Mouse (Mus musculus) mature B cell (primary cell): ENCODE measurements around the gene Dhrs1.

Experiments
- in situ Hi-C: fragments of 300-500 bp; cut with MboI; formaldehyde crosslinking; loops from 2 replicates; pipeline ENCODE4 v1.14.3; 2019

Dhrs1 gene

DNA sequence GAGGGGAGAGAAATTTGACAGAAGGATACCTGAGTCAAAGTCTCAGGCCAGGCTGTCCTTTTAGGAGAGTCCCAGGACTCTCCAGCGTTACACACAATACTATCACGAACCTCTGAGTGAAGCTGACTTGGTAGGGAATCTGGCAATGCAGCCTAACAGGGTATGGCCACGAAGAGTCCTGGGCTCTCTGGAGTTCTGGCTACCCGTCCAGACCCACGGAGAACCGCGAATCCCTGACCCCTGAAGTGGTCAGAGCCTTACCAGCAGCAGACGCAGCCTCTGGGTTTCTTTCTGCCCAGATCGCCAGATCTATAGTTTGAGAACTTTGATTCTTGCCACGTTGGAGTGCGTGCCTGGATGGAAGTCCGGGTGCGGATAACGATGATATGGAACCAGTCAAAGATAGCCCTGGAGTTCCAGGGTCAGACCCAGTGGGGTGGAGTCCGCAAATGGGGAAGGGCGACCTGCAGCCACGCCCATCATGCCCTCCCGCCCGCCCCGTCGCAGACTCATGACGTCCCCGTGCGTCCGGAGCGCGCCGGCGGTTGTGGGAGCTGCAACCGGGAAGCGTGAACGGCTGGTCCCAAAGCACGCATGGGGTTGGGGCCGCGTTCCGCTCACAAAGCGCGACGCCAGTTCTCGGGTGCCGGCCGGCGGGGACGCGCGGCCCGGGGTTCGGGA lies at the start of gene Dhrs1, which contains the start of gene Nop9:
Dhrs1 (minus strand) TSS at position 511 of the 681 bp plus-strand sequence.
Nop9 (plus strand) TSS at position 514 of the 681 bp plus-strand sequence.
- in situ Hi-C loops: no loop called here

DNA sequence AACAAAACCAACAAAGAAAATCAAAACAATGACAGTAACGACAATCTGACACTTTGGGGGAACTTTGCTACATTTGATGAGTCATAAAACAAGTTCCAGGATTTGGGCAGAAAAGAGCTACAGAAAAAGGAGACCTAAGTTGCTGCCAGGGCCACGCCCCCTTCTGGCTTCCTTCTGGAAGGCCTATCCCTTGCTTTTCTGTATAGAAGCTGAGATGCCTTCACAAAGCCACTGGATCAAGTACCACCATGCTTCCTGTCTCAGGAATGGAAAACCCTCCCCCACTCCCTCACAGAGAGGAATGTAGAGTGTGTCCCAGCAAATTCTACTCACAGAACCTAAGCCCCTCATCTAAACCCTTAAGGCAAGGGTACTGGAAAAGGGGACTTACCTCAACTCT lies 48.5 kb upstream of the Dhrs1 start:
- in situ Hi-C loops: no loop called here

DNA sequence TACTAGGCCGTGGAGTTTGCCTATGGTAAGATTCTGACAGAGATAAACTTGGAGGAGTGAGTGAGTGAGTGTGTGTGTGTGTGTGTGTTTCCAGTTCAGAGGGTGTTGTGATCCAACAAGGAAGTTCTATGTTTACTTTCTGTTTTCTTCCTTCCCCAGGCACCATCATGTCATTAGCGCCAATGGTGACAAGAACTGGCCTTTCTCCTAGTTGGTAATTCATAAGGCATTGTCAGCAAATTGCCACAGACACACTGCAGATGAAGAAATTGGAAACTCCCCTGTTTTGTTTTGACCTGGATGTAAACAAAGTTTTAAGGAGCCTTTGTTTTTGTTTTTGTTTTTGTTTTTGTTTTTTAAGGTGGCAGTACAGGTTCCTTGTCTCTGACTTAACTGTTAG lies 48.0 kb upstream of the Dhrs1 start:
- in situ Hi-C loops: no loop called here

DNA sequence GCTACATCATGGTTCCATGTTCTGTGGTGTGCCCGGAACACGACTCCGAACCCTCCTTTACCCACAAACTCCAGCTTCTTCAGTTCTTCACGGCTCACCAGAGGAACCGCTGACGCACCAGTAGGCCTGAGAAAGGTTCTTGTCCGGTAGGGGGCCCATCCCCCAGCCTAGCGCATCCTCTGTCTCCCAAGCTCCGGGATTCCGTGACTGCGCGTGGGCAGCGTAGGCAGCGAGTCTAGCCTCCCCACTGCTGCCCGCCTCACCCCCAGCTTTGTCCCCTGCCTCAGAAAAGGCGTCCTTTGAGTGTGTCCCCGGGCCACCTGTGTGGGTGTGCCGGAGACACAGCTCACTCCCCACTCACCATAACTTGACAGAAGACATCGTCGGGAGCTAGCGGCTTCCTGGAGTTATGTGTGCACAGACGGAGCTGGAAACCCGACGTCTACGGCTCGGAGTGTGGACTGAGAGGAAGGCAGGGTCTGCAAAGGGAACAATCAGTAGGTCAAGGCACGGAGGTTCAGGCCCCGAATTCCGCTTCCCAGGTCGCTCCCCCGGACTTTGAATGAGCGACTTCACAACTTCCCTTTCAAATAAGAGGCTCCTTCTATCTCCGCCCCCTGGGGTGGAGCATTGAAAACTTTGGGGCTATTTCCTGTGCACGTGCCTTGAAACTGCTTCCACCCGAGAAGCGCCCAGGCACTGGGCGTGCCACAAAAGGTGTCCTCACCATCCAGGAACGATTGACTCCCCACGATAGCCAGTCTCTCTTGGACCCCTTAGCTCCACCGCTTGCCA lies 43.0 kb upstream of the Dhrs1 start, which contains the start of gene Ripk3:
Ripk3 (minus strand) TSS at position 610 of the 795 bp plus-strand sequence.
- in situ Hi-C loops: no loop called here

DNA sequence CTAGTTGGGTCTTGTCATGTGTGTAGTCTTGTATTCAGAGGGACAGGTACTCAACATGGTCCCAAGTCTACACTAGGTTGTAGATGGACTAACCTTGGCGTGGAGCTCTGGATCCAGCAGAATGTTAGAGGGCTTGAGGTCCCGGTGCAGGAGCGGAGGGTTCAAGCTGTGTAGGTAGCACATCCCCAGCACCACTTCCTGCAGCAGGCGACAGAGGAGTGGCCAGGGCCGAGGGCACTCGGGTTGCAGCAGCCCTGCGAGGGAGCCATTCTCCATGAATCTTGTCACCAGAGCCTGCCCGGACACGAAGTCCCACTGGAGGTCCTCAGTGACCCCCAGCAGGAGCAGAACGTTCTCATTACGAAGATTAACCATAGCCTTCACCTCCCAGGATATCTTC lies 42.2 kb upstream of the Dhrs1 start:
- in situ Hi-C loops: no loop called here

DNA sequence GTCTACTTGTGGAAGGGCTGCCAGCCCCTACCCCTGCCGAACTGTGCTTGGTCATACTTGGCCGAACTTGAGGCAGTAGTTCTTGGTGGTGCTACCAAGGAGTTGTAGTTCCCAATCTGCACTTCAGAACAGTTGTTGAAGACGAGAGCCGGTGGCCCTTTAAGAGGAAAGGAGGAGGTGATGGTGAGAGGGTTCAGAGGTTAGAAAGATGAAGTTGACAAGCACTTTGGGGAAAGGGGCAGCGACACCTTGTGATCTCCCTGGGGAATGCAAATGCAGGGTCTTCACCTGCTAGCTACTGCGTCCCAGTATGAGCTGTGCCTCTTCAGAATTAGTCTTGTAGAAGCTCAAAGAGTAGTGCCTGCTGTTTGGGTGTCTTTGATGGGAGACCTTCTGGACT lies 39.7 kb upstream of the Dhrs1 start:
- in situ Hi-C loops: no loop called here

DNA sequence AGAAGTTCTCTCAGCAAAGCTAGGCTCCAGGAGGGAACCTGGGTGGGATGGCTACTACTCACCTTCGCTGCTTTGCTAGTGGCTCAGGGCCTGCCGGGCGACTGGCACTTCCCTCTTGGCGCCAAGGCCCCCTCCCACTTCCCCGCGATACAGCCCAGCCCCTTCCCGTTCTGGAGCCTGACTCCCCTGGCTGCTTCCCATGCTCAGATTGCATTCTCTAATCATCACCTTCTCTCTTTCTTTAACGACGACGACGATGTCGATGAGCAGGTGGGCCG lies 38.4 kb upstream of the Dhrs1 start, which contains the start of gene Adcy4:
Adcy4 (minus strand) TSS at position 138 of the 278 bp plus-strand sequence.
- in situ Hi-C loops: no loop called here

DNA sequence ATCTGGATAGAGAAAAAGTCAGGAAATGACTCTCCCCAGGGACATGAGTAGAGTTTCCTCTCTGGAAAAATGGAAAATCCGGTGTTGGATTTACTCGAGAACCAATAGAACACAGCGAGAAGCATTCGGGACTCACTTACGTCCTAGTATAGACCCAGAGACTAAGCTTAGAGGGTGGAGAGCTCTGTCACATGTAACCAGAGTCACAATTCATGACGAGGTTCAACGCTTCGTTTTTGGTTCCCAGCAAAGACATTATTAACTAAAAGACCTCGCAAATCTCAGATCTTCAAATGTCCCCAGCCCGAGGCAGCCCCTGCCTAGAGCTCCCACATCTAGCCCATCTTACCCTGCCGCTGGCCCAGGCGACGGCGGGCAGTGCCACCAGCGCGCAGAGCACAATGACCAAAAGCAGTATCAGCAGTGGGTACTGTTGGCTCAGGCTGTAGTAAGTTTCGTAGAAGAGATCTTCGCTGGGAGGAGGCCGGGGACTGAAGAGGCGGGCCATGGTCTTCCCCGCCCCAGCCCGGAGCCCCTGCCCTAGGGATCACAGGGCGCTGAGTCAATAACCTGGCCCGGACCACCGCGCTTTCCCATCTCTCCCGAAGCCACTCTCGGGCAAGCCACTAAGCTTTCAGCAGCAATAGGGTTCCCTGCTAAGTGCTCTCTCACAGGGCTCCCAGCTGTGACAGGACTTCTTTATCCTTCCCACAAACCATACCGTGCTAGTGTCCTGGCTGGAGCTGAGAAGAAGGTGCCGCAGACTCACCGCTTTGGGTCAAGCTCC lies 37.9 kb upstream of the Dhrs1 start:
- in situ Hi-C loops: no loop called here

DNA sequence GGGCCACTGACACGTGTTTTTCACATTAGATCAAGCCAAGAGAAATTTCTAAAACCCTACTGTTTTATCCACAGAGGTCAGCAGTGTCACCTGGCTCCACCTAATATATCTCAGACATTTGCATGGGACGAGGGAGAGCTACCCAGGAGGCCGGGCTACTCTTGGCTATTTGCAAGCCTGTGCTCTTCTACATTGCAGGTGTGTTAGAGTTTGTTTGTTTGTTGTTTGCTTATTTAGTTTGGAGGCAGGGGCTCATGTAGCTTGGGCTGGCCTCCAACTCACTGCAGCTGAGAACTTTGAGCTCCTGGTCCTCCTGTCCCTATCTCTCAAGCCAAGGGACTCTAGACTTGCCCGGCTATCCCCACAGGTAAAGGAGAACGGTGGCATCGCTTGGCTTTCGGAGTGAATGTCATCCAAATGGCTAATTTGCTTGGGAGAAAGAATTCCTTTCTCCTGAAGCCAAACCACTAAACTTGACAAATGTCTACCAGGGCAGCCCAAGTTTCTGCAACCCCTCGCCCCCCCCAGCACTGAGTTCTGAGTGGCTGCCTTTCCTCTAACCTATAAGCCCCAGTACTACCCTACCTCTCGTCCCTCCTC lies 37.0 kb upstream of the Dhrs1 start:
- in situ Hi-C loops: no loop called here

DNA sequence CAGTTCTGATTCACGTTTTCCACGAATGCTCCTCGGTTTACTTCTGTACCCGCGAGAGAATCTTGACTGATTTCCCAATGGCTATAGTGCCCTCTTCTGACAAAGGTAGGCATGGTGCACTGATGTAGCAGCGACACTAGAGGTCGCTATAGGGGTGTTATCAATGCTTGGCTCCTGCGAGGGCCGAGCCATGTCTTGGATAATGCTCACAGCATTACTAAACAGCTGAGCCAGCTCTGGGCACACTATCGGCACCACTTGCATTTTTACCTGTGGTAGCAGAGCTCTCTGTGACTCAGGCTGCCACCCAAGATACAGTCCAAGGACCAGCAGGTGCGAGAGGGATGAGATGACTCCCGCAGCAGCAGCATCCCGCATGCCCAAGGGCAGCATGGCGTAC lies 35.8 kb upstream of the Dhrs1 start:
- in situ Hi-C loops: no loop called here

DNA sequence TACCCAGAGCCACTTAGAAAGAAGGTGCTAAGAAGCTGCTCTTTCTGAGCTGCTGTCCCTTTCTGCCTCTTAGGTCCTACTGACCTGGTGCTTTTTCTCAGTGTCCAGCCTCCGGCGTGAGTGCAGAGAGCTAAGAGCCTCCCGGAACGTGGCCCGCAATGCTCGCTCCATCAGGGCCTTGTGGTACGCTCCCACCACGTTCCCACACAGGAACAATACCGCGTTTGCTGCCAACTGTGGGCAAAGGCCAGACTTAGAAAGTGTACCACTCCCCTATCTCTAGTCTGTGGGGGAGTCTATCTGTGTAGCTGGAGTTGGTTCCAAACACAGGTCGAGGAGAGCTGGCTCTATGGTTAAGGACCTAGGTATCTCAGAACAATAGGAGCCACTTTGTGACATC lies 35.2 kb upstream of the Dhrs1 start:
- in situ Hi-C loops: no loop called here

DNA sequence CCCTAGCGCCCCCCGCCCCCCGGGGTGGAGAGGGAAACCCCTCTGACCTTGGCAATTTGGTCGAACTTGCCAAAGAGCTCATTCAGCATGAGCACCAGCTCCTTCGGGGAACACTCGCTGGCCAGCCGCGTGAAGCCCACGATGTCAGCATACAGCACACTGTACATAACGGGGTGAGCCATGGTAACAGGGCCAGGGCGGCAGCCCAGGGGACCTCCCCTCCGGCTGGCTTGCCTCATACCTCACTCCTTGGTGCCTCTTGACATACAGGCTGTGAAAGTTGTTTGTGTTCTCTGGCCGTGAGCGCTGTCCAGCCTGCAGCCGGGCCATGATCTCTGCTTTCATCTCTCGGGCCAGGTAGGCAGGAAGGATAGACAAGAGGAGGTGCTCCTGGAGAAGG lies 34.2 kb upstream of the Dhrs1 start:
- in situ Hi-C loops: no loop called here

DNA sequence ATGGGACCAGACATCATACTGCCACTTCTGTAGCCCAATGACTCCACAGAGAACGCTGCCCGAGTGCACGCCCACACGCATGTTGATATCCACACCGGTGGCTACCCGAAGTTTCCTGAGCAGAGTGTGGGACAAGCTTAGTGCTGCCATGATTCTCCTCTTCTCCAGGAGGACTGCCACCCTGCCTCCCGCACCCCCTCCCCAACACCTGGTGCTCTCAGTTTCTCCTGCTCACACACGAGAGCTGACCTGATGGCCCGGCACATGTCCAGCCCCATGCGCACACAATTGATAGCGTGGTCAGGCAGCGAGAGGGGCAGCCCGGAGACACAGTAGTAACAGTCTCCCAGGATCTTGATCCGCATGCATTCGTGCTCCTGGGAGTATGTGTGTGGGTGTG lies 33.2 kb upstream of the Dhrs1 start:
- in situ Hi-C loops: no loop called here

DNA sequence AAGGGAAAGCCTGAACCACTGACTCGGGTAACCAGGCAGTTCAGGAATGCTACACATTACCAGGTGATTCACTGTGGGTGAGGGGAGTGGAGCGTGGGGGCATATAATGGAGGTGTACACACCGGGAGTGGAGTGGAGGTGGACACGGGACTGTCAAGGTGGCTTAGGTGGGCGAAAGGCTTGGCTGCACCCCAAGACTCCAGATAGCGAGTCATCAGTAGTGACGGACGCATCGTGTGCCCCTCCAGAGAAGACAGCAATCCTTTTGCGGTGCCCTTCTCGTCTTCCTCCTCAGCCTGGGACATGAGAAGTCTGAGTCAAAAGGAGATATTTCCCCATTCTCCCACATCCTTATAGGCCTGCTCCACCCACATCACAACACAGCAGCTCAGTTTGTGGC lies 32.3 kb upstream of the Dhrs1 start:
- in situ Hi-C loops: no loop called here

DNA sequence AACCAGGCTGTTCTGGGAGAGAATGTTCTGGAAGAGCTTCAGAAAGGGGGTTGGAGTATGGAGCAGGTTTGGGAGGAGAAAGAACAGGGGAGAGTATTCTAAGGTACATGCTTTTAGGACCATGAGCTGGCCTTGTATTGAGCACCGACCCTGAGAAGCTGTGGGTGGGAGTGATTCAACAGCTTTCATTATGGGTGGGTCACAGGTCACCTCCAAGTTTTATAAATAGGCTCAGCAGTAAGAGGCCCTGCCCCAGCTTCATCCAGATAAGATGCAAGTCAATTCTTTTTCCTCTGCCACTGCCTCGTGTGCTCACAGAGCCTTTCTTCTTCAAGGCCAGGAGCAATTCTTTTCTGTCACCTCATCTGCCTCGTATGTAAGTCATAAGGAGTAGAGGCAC lies 31.7 kb upstream of the Dhrs1 start:
- in situ Hi-C loops: no loop called here

DNA sequence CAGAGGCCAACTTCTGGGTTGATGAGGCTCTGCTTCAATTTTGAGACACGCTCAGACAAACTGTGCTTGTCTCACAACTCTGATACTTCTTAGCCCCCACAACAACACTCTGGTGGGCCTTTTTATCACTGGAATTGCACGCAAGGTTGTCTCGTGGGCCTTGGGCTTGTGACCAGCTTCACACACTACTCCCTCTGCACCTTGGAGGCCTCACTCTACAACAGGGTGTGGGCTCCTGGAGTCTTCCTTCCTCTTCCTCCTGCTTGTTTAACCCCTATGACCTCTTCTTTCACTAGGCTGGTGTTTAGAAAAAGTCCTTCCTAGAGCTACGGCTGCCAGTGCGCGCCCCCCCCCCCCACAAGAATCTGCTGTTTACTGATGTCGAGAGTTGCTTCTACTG lies 31.2 kb upstream of the Dhrs1 start:
- in situ Hi-C loops: no loop called here

DNA sequence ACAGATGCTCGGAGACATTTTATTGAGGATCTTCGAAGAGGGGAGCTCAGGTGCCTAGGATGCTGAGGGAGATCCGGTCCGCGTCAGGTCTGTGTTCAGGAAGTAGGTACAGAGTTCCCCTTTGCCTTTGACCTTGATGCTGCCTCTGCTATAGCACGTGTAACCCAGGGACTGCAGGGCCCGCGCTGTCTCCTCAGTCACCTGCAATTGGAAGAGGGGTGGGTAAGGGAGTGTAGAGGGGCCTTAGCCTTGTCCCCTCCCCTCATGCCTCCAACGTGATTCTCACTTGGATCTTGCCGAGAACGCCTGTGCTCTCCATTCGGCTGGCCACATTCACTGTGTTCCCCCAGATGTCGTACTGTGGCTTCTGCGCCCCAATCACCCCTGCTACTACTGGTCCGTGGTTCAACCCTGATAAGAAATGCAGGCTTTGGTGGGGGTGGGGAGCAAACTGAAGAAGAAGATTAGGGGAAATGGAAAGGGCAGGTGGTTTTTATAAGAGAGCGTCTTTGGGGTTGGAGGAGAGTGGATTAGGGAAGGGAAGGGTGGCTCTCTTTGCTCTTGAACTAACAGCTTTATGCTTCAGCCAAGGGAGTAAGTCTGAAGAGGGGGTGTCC lies 23.7 kb upstream of the Dhrs1 start:
- in situ Hi-C loops: no loop called here

DNA sequence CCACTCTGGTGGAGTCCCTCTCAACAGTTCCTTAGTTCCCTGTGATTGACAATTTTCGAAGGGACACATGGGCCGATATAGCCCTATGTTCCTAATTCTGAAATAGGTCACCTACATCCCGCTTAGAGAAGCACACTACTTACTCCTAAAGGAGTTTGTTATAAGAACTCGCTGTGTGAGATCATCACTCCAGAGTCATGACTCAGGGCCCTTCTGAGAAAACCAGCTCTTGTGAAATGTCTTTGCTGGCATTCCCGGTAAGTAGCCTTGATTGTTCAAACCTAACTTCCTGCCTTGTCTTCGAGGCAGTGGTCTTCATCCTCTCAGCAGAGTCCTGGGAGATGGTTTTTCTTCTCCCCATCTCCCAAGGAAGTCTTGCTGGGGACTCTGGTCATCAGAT lies 23.1 kb upstream of the Dhrs1 start:
- in situ Hi-C loops: no loop called here

DNA sequence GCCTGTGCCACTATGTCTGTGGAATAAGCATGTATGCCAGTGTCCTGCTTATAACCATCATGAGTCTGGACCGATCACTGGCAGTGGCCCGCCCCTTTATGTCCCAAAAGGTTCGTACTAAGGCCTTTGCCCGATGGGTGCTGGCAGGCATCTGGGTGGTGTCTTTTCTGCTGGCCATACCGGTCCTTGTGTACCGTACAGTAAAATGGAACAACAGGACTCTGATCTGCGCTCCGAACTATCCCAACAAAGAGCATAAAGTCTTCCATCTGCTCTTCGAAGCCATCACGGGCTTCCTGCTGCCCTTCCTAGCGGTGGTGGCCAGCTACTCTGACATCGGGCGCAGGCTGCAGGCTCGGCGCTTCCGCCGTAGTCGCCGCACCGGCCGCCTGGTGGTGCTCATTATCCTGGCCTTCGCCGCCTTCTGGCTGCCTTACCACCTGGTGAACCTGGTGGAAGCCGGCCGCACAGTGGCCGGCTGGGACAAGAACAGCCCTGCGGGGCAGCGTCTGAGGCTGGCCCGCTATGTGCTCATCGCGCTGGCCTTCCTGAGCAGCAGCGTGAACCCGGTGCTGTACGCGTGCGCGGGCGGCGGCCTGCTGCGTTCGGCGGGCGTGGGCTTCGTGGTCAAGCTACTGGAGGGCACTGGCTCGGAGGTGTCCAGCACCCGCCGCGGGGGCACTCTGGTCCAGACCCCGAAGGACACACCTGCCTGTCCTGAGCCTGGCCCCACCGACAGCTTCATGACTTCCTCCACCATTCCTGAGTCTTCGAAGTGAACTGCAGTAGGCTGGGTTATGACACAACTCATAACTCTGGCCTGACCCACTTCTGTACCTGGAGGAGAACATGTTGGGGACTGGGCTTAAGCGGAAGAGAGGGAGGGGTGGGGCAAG lies 22.3 kb upstream of the Dhrs1 start:
- in situ Hi-C loops: no loop called here

DNA sequence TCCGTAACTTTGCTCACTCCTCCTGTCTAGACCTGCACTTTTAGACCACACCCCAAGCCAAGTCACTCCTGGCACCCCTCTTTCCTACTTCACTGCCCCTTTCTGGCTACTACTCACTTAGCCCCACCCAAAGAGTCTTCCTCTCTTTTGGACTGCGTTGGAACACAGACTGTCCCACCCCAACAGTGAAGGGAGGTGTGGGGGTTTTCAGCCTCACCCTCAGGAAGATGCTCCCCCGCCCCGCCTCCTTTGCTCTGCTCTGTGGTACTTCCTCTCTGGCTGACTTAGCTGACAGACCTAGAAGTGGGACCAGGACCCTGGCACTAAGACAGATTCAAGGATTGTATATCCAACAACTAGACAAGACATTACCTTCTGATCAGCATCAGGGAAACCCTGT lies 20.2 kb upstream of the Dhrs1 start, which contains the start of gene Ltb4r1:
Ltb4r1 (plus strand) TSS at position 267 of the 400 bp plus-strand sequence.
- in situ Hi-C loops: no loop called here

DNA sequence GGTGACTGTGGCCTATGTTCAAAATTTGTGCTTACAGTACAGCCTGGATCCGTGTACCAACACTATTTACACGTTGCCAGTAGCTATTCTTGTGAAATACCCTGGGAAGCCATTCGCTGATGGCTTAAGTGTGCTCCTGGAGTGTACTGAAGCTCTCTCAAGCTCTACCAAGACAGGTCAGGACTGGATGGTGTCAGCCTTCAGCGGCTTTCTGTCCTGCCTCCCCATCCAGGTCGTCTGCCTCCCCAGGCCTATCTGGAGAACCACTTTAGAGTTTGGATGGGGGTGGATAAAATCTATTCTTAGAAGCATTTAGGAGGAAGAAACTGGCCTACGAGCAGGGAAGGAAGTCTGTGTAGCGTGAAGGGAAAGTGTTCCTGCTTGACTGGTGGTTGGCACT lies 17.7 kb upstream of the Dhrs1 start:
- in situ Hi-C loops: no loop called here
